Mouse (Mus musculus) hindlimb bud, embryonic 11.5 days (tissue): ENCODE measurements around the gene Raet1e.
"Not testable (repeated sequence)": the region's sequence is repeated elsewhere in the genome, so short reads cannot be mapped to it uniquely, and the experiment has no call there.

ENCODE experiments used
- DNase-seq: peaks from one replicate; pipeline ENCODE4 v3.0.0-alpha.2; 2012; ENCODE audit warnings: low read depth, low spot score; ENCODE audit errors: extremely low spot score

Gene Raet1e

GRCm38 (mm10) chr10:22360252-22360651 lies 201.9 kb downstream of the Raet1e start, which contains the start of gene Raet1d:
Gene Raet1d, plus strand, starts transcription at chr10:22360552.
- DNase-seq = not testable (repeated sequence)

DNA sequence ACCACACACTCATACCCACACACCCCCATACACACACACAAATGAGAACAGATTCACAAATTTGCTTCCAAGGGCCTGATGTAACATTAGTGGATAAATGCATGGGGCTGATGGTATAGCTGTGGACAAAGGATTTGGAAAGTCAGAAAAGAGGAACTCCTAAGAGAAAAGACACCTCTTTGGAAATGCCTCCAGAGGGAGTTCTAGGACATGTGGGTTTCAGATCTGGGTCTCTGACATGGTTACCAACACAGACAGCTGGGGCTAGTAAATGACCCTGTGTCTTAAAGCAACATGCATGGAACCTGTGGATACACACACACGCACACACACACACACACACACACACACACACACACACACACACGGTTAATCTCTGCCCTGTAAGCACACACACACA lies 202.6 kb downstream of the Raet1e start:
- not testable (repeated sequence) for DNase-seq

DNA sequence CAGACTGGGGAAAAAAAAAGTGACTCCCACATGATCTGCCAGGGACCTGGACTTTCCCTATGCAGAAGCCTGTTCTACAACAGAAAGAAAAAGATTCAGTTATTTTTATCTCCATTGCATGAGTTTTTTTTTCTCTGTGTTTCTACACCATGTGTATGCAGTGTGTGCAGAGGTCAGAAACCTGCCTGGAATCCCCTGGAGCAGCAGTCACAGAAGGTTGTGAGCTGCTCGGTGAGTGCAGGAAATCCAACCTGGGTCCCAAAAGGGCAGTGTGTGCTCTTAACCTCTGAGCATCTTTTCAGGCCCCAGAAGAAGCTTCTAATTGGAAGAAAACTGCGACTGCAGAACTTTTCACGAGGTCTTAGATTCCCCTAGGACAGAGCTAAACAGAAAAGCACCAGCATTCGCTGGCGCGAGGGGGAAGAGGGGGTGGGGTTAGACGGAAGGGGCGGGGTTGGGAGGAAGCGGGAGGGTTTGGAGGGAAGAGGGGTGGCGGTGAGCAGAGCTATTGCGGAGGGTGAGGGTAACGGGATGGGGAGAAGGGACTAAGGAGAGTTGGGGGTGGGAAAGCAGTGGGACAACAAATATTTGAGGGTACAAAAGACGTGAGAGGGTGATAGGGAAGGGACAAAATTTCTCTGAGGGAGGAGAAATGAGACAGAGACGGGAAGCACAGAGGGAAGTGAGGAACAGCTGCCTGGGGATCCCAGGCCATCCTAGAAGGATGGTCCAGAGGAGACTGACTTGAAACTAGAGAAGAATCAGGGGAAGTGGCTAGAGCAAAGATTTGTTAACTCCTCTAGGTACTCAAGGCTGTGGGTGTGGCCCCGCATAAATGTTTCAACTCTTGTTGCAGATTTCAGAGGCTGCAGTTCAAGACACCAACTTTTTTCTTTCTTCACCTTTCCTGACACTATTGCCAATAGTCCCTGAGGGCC lies 203.3 kb downstream of the Raet1e start:
- not testable (repeated sequence) for DNase-seq

DNA sequence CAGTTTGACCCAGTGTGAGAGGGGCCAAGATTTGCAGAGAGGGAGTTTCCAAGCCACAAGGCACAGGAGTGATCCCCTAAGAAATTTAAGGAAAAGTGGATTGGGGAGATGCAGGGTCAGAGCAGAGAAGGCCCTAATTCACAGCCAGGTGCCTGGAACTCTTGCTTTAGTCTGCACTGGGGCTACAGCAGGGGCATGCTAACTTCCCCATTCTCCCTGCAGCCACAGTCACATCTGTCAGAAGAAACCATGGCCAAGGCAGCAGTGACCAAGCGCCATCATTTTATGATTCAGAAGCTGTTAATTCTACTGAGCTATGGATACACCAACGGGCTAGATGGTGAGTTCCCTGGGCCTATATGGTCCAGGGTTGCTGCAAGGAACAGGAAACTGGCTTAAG lies 204.1 kb downstream of the Raet1e start:
- not testable (repeated sequence) for DNase-seq

GRCm38 (mm10) chr10:22364915-22365314 lies 206.5 kb downstream of the Raet1e start:
- not testable (repeated sequence) for DNase-seq

GRCm38 (mm10) chr10:22381226-22381625 lies 222.9 kb downstream of the Raet1e start:
- not testable (repeated sequence) for DNase-seq

- not testable (repeated sequence) for DNase-seq
Observed at GRCm38 (mm10) chr10:22390146-22390545, 231.8 kb downstream of the Raet1e start.

- DNase-seq = not testable (repeated sequence)
Observed at GRCm38 (mm10) chr10:22391616-22392015, 233.2 kb downstream of the Raet1e start.

- not testable (repeated sequence) for DNase-seq
Observed at GRCm38 (mm10) chr10:22393028-22393824, 234.9 kb downstream of the Raet1e start.

DNA sequence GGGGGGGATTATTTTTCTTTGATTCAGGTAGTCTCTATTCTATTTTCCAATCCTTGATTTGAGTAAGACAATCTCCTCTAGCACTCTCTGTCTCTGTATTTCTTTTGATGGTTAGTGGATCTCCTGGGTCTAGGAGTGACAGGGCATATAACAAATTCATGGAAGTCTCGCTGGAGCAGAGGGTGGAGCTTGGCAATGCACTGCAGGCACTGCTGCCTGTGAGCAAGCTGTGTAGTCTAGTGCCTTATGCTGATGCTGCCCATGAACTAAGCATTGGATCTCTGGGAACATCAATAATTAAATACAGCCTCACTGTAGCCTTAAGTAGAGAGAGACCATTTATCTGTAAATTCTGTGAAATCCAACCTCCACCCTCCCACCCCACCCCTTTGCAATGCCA lies 238.3 kb downstream of the Raet1e start:
- DNase-seq = not testable (repeated sequence)

DNA sequence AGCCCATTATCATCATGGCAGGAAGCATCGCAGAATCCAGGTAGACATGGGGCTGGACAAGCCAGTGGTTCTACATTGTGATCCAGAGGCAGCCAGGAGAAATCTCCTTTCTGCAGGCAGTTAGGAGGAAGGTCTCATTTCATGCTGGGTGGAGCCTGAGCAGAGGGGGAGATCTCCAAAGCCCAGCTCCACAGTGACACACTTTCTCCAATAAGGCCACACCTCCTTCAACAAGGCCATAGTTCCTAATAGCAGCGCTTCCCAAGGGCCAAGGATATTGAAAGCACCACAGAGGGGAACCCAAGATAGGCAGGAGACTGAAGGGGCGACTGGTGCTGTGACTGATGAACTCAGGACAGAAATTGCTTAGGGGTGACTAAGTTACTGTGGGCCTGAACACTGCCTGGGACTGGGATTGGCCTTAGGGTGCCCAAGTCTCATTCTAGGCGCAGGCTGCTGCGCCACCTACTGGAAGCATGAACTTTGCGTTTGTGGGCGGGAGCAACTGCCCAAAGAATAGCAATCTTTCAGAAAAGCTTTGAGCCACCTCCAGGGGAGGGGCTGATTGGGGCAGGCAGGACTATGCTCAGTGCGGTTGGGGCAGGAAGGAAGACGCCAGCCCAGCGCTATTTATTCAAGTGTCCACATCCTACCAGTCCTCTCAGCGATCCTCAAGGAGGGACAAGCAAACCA lies 244.0 kb downstream of the Raet1e start:
- not testable (repeated sequence) for DNase-seq

GRCm38 (mm10) chr10:22413702-22414494 lies 255.5 kb downstream of the Raet1e start:
- DNase-seq = not testable (repeated sequence)
